Mouse (Mus musculus): ENCODE results near the gene Fbxo31. TPM values are rescaled to one million over a fixed set of nuclear protein-coding genes. Genes with fewer than 3 reads are reported as not detected.
A peak's percentile ranks its signal among the peaks of the same experiment; 100 is the strongest.
"Not testable (repeated sequence)": the region's sequence is repeated elsewhere in the genome, so short reads cannot be mapped to it uniquely, and the experiment has no call there.

The Fbxo31 gene
- polyA plus RNA-seq, 1 experiment from 2014 or later, result 39.6 TPM

DNA sequence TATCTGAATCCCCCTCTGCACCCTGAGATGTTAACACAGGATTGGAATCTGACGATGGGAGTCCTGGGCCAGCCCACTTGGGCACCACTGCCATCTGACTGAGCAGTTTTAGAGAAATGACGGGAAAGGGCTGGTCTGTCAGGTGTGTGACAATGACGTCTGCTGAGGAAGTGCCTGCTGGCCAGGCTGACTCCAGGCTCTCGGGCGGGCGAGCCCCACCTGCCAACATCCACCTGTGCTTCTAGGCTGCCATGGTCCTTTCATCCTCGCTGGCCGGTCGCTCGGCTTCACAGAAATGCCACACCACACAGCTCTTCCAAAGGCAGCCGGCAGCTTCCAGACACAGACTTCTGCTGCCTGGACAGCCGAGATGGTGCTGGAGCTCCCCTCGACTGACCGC is 21.2 kb upstream of the Fbxo31 start:
- peaks cover 76% of the 10 kb centered on the region for H3K36me3 ChIP-seq
- WGBS, result 92% methylated on average over 14 of the region's 14 CpGs
- H3K9ac ChIP-seq, result no peak overlapping the region
- no peak overlapping the region for H3K4me3 ChIP-seq
- no peaks in the 10 kb centered on the region for H3K4me1 ChIP-seq (replicated peaks)
- no peaks in the 10 kb centered on the region for H3K27me3 ChIP-seq
- no peak overlapping the region for H3K4me2 ChIP-seq
- ATAC-seq (ENCODE audit: low FRiP score, low read depth), result no peak
- H3K9me3 ChIP-seq, result no peaks in the 10 kb centered on the region
- H3K27ac ChIP-seq (replicated peaks), result no peak overlapping the region

GRCm38 (mm10) chr8:121598892-121599291 is 20.3 kb upstream of the Fbxo31 start:
- Histone ChIP-seq H3K27ac (replicated peaks) (no peak overlapping the region), H3K4me1 (replicated peaks) (no peaks in the 10 kb centered on the region), H3K27me3 (no peaks in the 10 kb centered on the region), H3K36me3 (peaks cover 72% of the 10 kb centered on the region), H3K9me3 (no peaks in the 10 kb centered on the region), H3K4me3 (no peak overlapping the region), H3K9ac (no peak overlapping the region), H3K4me2 (no peak overlapping the region)
- 0 out of 2 replicates have a peak, but pooled peaks have one; percentile 47 for ATAC-seq (ENCODE audit: low FRiP score, low read depth)
- 33% methylated on average over 7 of the region's 7 CpGs for WGBS

DNA sequence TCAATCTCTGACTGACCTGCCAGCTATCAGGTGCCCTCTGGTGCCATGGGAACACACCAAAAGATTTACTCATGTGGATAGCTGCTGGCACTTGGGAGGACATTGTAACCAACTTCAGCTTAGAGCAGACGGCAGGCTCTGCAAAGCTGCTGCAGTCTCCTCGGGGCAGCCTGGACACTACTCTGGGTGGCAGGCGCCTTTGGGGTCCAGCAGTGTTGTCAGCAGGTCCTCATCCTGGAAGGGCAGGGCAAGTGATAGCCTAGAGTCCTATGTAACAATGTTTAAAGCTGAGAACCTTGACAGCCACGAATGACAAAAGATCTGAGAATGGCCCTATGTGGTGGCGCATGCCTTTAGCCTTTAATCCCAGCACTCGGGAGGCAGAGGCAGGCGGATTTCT is 19.6 kb upstream of the Fbxo31 start:
- H3K36me3 ChIP-seq, result peaks cover 67% of the 10 kb centered on the region
- H3K4me1 ChIP-seq (replicated peaks), result 0 out of 2 replicates have a peak, but pooled peaks cover 3% of the 10 kb centered on the region
- no peak overlapping the region for H3K27ac ChIP-seq (replicated peaks)
- H3K9ac ChIP-seq, result no peak overlapping the region
- no peaks in the 10 kb centered on the region for H3K9me3 ChIP-seq
- H3K27me3 ChIP-seq, result no peaks in the 10 kb centered on the region
- WGBS, result 94% methylated on average over 7 of the region's 7 CpGs
- H3K4me3 ChIP-seq, result no peak overlapping the region
- no peak for ATAC-seq (ENCODE audit: low FRiP score, low read depth)
- H3K4me2 ChIP-seq, result no peak overlapping the region

DNA sequence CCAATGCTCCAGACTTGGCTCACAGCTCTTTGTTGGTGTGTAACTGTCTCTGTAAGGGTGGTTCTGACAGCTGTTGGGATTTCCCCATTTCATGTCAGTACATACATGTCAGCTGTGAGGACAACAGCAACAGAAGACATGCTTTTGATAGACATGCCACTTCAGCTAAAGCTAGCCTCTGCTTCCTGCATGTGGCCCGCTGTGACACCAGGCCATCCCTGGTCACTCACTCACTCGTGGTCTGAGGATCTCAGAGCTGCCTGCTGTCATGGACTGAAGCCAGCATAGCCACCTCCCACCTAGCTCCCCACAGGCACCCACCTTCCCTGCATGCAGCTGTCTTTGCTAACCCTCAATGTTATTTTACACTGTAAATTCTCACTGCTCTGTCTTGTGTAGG is 18.9 kb upstream of the Fbxo31 start:
- H3K4me1 ChIP-seq (replicated peaks); H3K4me2 ChIP-seq; H3K9me3 ChIP-seq; H3K4me3 ChIP-seq; ATAC-seq (ENCODE audit: low FRiP score, low read depth); H3K9ac ChIP-seq; H3K27me3 ChIP-seq; H3K27ac ChIP-seq (replicated peaks): not testable (repeated sequence)
- H3K36me3 ChIP-seq, result peaks cover 60% of the 10 kb centered on the region
- WGBS, result 88% methylated on average over 2 of the region's 2 CpGs

GRCm38 (mm10) chr8:121593983-121594382 is 15.4 kb upstream of the Fbxo31 start:
- Histone ChIP-seq H3K4me3 (no peak overlapping the region), H3K4me2 (no peak overlapping the region), H3K4me1 (replicated peaks) (peaks cover 29% of the 10 kb centered on the region), H3K36me3 (peaks cover 31% of the 10 kb centered on the region), H3K27ac (replicated peaks) (no peak overlapping the region), H3K9me3 (no peaks in the 10 kb centered on the region), H3K27me3 (no peaks in the 10 kb centered on the region), H3K9ac (no peak overlapping the region)
- ATAC-seq (ENCODE audit: low FRiP score, low read depth), result no peak
- WGBS, result 86% methylated on average over 9 of the region's 9 CpGs

GRCm38 (mm10) chr8:121593293-121593692 is 14.7 kb upstream of the Fbxo31 start:
- Histone ChIP-seq H3K27me3 (no peaks in the 10 kb centered on the region), H3K9me3 (no peaks in the 10 kb centered on the region), H3K36me3 (peaks cover 31% of the 10 kb centered on the region), H3K4me3 (no peak overlapping the region), H3K27ac (replicated peaks) (no peak overlapping the region), H3K9ac (no peak overlapping the region), H3K4me1 (replicated peaks) (peaks cover 29% of the 10 kb centered on the region), H3K4me2 (no peak overlapping the region)
- no peak for ATAC-seq (ENCODE audit: low FRiP score, low read depth)
- WGBS, result 92% methylated on average over 5 of the region's 5 CpGs

GRCm38 (mm10) chr8:121591178-121592066 is 12.8 kb upstream of the Fbxo31 start:
- H3K36me3 ChIP-seq, result peaks cover 18% of the 10 kb centered on the region
- no peak for ATAC-seq (ENCODE audit: low FRiP score, low read depth)
- H3K27me3 ChIP-seq, result no peaks in the 10 kb centered on the region
- peak overlapping the region; percentile 88 for H3K4me3 ChIP-seq
- peaks cover 29% of the 10 kb centered on the region for H3K4me1 ChIP-seq (replicated peaks)
- H3K27ac ChIP-seq (replicated peaks), result peak overlapping the region; percentile 84; the same call in 1 of the 2 replicates
- H3K9ac ChIP-seq, result peak overlapping the region; percentile 85
- no peaks in the 10 kb centered on the region for H3K9me3 ChIP-seq
- 17% methylated on average over 20 of the region's 20 CpGs for WGBS
- peak overlapping the region; percentile 87 for H3K4me2 ChIP-seq

- Histone ChIP-seq H3K9me3 (no peaks in the 10 kb centered on the region), H3K36me3 (peaks cover 10% of the 10 kb centered on the region), H3K27ac (replicated peaks) (peak within 1 kb of the TSS; percentile 84), H3K9ac (peak within 1 kb of the TSS; percentile 85), H3K4me2 (peak within 1 kb of the TSS; percentile 87), H3K4me3 (peak within 1 kb of the TSS; percentile 88), H3K27me3 (no peaks in the 10 kb centered on the region), H3K4me1 (replicated peaks) (peaks cover 33% of the 10 kb centered on the region)
- peak; percentile 86 for ATAC-seq (ENCODE audit: low FRiP score, low read depth)
- under 1% methylated on average over 93 of the region's 94 CpGs for WGBS
Observed at GRCm38 (mm10) chr8:121590203-121591177, 11.9 kb upstream of the Fbxo31 start, which contains the start of gene Map1lc3b. Gene Map1lc3b (plus strand): TSS chr8:121590361.

DNA sequence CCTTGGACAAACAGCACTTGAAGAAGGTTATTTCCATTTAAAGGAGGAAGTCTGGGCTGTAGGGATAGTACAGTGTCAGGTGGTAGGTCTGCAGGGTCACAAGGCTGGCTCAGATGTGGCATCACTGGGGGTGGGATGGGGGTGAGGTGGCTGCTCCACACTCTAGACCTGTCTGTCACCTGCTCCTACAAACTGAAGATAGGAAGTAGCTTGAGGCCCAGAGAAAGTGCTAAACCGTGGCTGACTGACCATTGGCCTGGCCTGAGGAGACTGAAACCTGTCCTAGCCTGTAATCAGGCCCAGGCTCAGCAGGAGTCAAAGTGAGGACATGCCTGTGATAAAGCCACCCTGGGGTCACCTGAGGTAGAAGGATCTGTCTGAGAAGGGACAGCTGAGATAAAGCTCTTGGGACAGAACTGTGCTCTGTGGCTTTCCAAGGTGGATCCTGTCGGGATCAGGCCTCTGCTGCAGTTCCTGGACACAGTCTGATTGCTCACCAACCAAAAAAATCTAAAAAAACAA is 10.7 kb upstream of the Fbxo31 start:
- H3K27me3 ChIP-seq, result no peaks in the 10 kb centered on the region
- H3K4me3 ChIP-seq, result no peak overlapping the region
- no peaks in the 10 kb centered on the region; the same call in 1 of the 2 replicates for H3K36me3 ChIP-seq
- 53% methylated on average over 2 of the region's 2 CpGs for WGBS
- peak overlapping the region; percentile 84 for H3K27ac ChIP-seq (replicated peaks)
- peaks cover 38% of the 10 kb centered on the region for H3K4me1 ChIP-seq (replicated peaks)
- no peak overlapping the region for H3K9ac ChIP-seq
- no peak for ATAC-seq (ENCODE audit: low FRiP score, low read depth)
- no peaks in the 10 kb centered on the region for H3K9me3 ChIP-seq
- H3K4me2 ChIP-seq, result peak overlapping the region; percentile 87

- ATAC-seq (ENCODE audit: low FRiP score, low read depth), result no peak
- peaks cover 38% of the 10 kb centered on the region for H3K4me1 ChIP-seq (replicated peaks)
- no peak overlapping the region for H3K4me2 ChIP-seq
- no peak overlapping the region for H3K27ac ChIP-seq (replicated peaks)
- no peaks in the 10 kb centered on the region for H3K36me3 ChIP-seq
- WGBS, result 85% methylated on average over 4 of the region's 4 CpGs
- no peak overlapping the region for H3K4me3 ChIP-seq
- no peaks in the 10 kb centered on the region for H3K9me3 ChIP-seq
- no peak overlapping the region for H3K9ac ChIP-seq
- H3K27me3 ChIP-seq, result 0 out of 2 replicates have a peak, but pooled peaks cover under 1% of the 10 kb centered on the region
Observed at GRCm38 (mm10) chr8:121588750-121589149, 10.1 kb upstream of the Fbxo31 start.

DNA sequence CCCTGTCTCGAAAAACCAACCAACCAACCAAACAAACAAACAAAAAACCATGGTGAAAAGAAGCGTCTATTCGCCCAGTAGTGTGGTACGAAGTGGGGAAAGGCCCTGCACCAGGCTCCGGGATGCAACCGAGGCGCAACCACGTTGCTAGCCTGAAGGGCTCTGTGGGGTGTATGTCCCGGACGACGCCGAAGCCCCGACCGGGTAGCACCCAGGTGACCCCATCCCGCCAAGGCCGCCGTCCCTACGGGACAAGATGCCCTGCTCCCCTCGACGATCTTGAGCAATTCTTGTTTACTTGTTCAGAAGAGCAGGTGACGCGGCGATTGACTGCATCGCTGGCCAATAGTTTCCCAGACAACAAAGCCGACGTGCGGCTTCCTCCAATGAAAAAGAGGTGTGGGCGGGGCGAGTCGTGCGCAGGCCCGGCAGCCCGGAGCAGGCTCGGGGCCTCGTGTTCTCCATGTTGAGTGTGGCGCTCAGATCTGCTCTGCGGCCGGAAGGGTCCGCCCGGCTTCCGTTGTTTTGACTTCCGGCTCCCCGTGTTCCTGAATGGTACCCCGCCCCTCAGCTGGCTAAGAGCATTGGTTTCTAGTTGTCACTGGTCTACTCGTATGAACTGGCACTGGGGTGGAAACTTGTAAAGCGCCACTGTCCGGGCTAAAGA is 6.7 kb upstream of the Fbxo31 start:
- Histone ChIP-seq H3K4me1 (replicated peaks) (peaks cover 14% of the 10 kb centered on the region), H3K27me3 (0 out of 2 replicates have a peak, but pooled peaks cover 3% of the 10 kb centered on the region), H3K9me3 (no peaks in the 10 kb centered on the region), H3K36me3 (no peaks in the 10 kb centered on the region), H3K4me2 (peak overlapping the region; percentile 63), H3K9ac (peak overlapping the region; percentile 71), H3K27ac (replicated peaks) (peak overlapping the region; percentile 74), H3K4me3 (peak overlapping the region; percentile 59)
- peak; percentile 95 for ATAC-seq (ENCODE audit: low FRiP score, low read depth)
- 1% methylated on average over 47 of the region's 47 CpGs for WGBS

All from hindbrain, embryonic 15.5 days (tissue).